Mouse (Mus musculus): ENCODE measurements around the gene Ccdc157. TPM values are rescaled to one million over a fixed set of nuclear protein-coding genes. Genes with fewer than 3 reads are reported as not detected.
"Not testable (repeated sequence)": the region's sequence is repeated elsewhere in the genome, so short reads cannot be mapped to it uniquely, and the experiment has no call there.

The Ccdc157 gene
- total RNA-seq, 2 experiments from 2014 or later, result 14.9 to 17.7 TPM

GRCm38 (mm10) chr11:4138964-4139363 lies 21.1 kb downstream of the Ccdc157 start:
- no peak for DNase-seq (ENCODE audit: low spot score in 2 of 2)
- intact Hi-C loops (cut with DNase I), result no loop called here

GRCm38 (mm10) chr11:4134986-4135935 lies 24.8 kb downstream of the Ccdc157 start, which contains the start of gene Rnf215:
Rnf215 (plus strand) TSS chr11:4135202.
- intact Hi-C loops (cut with DNase I), result loop anchor here (1.0 to 5.0 kb wide), 3 partner anchors 26 to 287 kb away; partner anchors contain the start of genes Castor1, Ccdc157 and Sf3a1
- DNase-seq (ENCODE audit: low spot score in 2 of 2), result peak; percentile 88 to 89

DNA sequence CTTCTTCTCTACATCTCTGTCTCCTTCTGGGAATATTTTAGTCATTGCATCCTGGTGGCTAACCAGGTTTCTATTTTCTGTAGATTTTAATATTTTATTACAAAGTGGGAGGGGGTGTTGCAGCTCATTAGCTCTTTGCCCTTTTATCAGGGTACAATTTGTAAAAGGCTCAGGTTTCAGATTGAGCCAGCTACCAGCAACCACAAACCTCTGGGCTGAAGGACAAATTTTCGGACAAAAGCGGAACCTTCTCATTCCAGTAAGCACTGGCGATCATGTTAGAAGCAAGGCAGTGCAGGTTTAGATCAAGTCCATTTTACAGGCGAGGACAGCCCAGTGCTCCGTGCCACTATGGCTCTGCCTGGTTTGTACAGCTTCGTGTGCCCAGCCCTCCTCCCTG lies 25.7 kb downstream of the Ccdc157 start:
- intact Hi-C loops (cut with DNase I), result loop anchor here (2.0 to 5.0 kb wide), 2 partner anchors 26 to 288 kb away; partner anchors contain the start of genes Ccdc157 and Sf3a1
- no peak for DNase-seq (ENCODE audit: low spot score in 2 of 2)

DNA sequence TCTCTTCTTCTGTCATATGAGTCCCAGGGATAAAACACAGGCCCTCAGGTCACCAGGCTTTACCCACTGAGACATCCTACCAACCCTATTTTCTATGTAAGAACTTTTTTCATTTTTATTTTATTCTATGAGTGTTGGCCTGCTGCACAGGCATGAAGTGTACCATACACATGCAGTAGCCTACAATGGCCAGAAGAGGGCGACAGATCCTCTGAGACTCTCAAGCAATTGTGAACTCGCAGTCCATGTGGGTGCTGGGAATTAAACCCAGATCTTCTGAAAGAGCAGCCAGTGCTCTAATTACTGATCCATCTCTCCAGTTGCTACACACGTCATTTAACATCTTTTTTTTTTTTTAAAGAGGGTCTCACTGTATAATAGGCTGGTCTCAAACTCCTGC lies 26.6 kb downstream of the Ccdc157 start:
- intact Hi-C loops (cut with DNase I), result loop anchor here (5.0 kb wide), 1 partner anchor 289 kb away; no protein-coding TSS in a partner anchor

DNA sequence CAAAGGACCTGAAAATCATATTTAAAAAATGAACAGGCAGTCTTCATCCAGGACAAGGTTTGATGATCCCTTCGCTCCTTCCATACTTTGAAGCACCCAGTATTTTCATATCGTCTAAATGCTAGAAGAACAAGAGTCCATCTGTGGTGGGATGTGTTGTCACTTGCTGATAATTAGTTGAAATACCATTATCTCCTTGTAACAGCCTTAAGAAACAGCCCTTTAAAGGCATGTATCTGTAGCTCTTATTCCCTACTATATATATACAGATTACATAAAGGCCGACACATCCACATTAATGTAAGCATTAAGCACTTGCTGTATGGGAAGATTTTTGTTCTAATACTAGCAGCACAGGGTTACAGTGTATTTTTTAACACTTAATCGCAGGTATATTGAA lies 31.6 kb downstream of the Ccdc157 start:
- intact Hi-C loops (cut with DNase I); DNase-seq (ENCODE audit: low spot score in 2 of 2): not testable (repeated sequence)

More for the DNA sequence above, 26.6 kb downstream of the Ccdc157 start:
- no peak for DNase-seq (ENCODE audit: low spot score in 2 of 2)

DNA sequence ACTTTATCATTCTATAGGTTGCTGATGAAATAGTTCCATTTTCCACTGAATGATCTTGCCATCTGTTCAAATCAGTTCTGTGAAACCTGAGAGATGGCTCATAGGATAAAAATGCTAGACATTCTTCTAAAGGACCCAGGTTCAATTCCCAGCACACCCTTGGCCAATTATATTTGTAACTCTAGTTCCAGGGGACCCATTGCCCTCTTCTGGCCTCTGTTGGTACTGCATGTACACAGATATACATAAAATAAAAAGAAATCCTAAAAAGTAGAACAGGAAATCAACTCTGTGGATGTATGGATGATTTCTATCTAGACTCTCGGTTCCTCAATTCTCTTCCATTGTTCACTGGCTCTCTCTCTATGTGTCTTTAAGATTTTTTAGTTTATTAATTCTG lies 33.0 kb downstream of the Ccdc157 start:
- no peak for DNase-seq (ENCODE audit: low spot score in 2 of 2)

DNA sequence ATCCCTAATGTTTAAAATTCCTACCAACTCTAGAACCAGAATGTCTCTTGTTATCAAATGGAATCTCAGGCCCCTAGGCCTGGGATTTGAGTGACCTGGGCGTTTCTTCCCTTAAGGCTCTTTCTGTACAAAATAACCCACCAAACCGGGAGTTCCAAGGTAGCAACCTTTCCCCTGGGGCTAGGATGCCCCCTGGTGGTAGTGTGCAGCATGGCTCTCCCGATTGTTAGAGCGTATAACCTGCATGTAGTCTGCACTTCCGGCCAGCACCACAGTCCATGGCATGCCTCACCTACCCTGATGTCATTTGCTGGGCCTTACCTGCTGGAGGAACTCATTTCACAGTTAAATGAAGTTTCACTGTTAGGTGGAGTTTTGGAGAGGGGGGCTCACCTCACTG lies 36.2 kb downstream of the Ccdc157 start:
- intact Hi-C loops (cut with DNase I), result no loop called here
- DNase-seq (ENCODE audit: low spot score in 2 of 2), result peak in 1 of 2 experiments; percentile 54

More for the DNA sequence above, 33.0 kb downstream of the Ccdc157 start:
- intact Hi-C loops (cut with DNase I), result no loop called here

DNA sequence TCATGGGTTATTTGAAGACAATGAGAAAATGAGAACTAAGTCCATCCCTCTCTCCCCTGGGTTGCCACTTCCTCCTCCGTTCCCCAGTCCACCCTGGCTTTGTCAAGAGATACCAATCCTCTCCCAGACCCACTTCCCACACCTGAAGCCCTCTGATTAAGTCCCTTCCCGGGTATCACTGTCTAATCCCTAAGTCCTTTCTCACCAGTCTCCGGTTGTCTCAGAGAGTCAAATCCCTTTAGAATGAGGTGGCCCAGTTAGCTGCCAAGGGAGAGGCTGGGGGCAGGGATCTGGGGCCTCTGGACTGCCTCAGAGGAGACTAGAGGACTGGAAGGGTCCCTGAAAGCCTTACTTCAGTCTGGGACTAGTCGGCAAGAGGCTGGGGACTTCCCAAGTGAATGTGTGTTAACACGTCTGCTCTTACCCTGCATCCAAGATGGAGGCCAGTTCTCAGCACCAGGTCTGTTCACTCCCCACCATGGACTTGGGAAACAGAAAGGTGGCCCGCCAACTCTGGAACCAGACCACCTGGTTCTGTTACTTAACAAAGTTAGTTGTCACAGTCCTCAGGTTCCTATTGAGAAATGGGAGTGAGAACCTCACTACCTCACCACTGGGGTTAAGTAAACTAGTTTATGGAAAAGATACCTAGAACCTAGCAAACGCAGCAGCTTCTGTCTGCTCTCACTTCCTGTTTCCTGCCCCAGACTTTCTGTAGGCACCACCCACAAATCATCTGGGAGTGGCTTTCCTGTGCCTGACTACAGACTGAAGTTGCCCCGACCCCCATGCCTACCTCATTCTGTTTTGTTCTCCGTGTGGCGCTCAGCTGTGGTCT lies 37.1 kb downstream of the Ccdc157 start, which contains the start of gene Sec14l2:
Gene Sec14l2, minus strand, starts transcription at position 674 of the 838 bp plus-strand sequence.
- no peak for DNase-seq (ENCODE audit: low spot score in 2 of 2)
- intact Hi-C loops (cut with DNase I), result no loop called here

DNA sequence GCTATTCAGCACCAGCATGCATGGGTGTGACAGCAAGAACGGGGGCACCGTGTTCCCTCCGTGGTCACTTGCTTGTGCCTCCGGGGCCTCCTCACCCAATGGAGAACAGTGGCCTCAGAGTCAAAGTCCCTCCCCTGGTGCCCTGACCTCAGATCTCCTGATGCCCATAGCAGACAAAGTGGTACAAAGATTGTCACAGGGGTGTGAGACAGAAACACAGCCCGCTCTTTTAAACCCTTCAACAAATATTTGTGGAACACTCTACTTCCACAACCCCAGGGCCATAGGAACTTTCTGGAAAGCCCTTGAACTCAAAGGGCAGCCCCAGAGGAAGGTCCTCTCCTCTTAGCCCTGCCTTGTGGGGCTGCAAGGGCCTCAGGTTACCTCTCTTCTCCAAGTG lies 37.9 kb downstream of the Ccdc157 start:
- DNase-seq (ENCODE audit: low spot score in 2 of 2), result no peak
- intact Hi-C loops (cut with DNase I), result no loop called here

DNA sequence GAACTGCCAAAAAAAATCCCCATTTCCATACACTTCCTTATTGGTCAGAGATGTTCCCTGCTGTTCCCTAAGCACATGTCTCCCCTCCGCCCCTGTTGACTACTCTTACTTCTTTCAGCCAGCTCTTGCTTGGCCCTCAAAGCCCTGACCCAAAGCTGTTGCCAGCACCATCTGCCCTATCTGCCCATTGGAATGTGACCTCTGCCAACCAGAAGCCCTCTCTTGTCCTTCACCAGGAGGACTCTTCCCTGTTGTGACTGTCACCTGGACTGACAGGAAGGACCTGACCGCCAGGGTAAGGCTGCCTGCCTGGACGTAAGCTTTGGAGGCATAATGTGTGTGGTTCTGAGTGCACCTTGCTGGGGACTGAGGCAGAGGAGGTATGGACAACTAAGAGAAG lies 38.4 kb downstream of the Ccdc157 start:
- intact Hi-C loops (cut with DNase I), result no loop called here

GRCm38 (mm10) chr11:4119635-4120034 lies 40.5 kb downstream of the Ccdc157 start:
- intact Hi-C loops (cut with DNase I), result no loop called here
- DNase-seq (ENCODE audit: low spot score in 2 of 2), result no peak

More for the DNA sequence above, 38.4 kb downstream of the Ccdc157 start:
- DNase-seq (ENCODE audit: low spot score in 2 of 2), result no peak

DNA sequence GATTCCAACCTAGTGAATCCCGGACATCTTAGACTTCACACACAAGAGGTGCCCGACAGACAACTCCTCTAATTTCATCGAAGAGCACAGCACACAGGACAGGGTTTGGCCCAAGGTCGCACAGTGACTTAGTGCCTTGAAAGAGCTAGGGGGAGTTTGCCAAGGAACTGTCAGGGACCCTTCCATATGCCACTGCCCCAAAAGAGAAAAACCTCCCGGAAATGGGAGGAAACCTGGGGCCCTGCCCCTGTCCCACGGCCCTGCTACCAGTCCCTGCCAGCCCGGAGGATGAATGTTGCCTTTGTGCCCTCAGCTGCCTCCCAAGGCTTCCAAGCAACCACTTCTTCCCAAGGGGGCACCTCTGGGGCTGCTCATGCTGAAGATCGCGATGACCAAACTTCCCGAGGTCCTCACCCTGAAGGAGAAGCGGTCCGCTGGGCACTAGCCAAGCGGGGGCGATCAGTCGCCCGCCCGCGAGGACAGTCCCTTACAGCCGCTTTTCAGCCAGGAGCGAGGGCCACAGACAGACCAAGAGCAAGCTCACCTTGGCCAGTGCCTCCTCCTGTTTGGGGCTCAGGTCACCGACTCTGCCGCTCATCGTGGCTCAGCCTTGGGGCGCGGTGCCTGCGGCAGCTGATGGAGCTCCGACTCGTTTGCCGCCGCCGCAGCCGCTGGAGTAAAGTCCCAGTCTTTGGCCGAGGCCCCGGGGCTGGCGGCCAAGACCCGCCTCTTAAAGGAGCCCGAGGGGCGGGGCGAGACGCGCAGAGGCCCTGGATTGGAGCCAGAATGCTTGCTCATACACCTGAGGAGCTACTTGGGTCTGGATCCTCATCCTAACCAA lies 41.8 kb downstream of the Ccdc157 start:
- DNase-seq (ENCODE audit: low spot score in 2 of 2), result peak; percentile 83 to 85
- intact Hi-C loops (cut with DNase I), result no loop called here

- intact Hi-C loops (cut with DNase I), result loop anchor here (2.0 kb wide), 1 partner anchor 21 kb away; no protein-coding TSS in a partner anchor
- DNase-seq (ENCODE audit: low spot score in 2 of 2), result no peak
Measured at GRCm38 (mm10) chr11:4117372-4118071, 42.6 kb downstream of the Ccdc157 start.

DNA sequence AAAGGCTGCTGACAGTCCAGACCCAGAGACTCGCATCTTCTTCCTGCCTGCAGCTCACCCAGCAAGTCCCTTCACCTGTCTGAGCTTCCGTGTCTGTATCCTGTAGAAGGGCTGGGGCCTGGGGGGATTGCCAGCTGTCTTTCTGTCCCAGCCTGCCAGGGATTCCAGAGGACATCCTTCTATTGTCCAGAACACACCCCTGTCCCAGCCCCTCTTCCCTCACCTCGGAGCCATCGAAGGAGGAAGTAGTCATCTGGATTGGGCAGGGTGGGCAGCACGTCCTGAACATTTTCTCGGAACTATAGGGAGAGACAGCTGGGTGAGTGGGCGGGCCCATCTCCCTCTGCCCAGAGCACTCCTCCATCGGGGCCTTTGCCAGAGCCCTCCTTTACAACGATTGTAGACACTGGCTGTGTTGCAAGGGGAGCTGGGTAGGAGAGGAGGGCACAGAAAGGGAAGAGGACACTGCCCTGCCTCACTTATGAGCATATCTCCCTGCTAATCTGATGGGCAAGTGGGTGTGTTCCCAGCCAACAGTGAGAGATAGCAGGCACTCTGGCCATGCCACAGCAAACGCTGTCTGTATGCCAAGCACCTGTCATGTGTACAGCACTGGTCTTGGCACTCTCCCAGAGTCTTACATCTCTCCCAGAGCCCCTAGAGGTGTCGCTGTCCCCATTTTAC lies 43.5 kb downstream of the Ccdc157 start:
- DNase-seq (ENCODE audit: low spot score in 2 of 2), result peak; percentile 61 to 82
- intact Hi-C loops (cut with DNase I), result loop anchor here (2.0 kb wide), 1 partner anchor 20 kb away; no protein-coding TSS in a partner anchor

- intact Hi-C loops (cut with DNase I), result no loop called here
- peak in 1 of 2 experiments; percentile 73 for DNase-seq (ENCODE audit: low spot score in 2 of 2)
Measured at GRCm38 (mm10) chr11:4115407-4115806, 44.7 kb downstream of the Ccdc157 start.

DNA sequence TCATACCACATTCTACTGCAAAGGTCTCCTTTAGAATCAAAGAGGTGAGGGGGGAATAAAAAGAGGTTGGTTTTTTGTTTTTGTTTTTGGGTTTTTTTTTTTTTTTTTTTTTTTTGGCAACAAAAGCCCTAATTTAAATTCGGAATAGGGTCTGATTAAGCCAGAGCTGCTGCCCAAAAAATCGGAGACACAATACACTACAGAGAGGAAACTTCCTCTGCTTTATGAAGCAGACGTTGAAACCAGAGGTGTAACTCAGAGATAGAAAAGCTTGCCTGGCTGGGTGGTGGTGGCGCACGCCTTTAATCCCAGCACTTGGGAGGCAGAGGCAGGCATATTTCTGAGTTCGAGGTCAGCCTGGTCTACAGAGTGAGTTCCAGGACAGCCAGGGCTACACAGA lies 45.6 kb downstream of the Ccdc157 start:
- DNase-seq (ENCODE audit: low spot score in 2 of 2); intact Hi-C loops (cut with DNase I): not testable (repeated sequence)

DNA sequence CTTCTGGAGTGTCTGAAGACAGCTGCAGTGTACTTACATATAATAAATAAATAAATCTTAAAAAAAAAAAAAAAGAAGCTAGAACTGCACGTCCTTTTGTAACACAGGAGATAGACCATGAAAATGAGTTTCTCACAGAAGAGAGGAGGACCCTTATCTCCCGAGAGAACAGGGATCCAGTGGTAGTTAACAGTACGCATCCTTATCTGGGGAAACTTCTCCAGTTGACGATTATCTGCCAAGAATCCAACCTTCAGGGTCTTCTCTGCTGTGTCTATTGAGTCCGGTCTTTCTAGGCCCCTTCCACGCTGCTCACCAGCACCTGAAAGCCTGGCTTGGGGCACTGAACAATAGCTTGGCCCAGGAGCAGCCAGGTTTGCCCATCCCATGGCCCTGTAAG lies 46.1 kb downstream of the Ccdc157 start:
- intact Hi-C loops (cut with DNase I), result no loop called here
- DNase-seq (ENCODE audit: low spot score in 2 of 2), result no peak

- intact Hi-C loops (cut with DNase I), result no loop called here
Measured at GRCm38 (mm10) chr11:4113496-4113895, 46.6 kb downstream of the Ccdc157 start.

More at GRCm38 (mm10) chr11:4113496-4113895, 46.6 kb downstream of the Ccdc157 start:
- DNase-seq (ENCODE audit: low spot score in 2 of 2), result no peak

All from left cerebral cortex, postnatal 25 days (tissue).